Mouse (Mus musculus) stomach, postnatal 0 days (tissue): ENCODE results near the gene Stom. TPM values are rescaled to one million over a fixed set of nuclear protein-coding genes. Genes with fewer than 3 reads are reported as not detected.

Source experiments
- ATAC-seq: fragments of 200-750 bp; cut with Nextera tagmentation; 2 replicates; pipeline ENCODE4 v1.8.0; 2017; ENCODE audit not compliant: low FRiP score, low TSS enrichment
- DNase-seq: peaks from one replicate; pipeline ENCODE4 v3.0.0-alpha.2; 2016; ENCODE audit warnings: low spot score
- H3K27ac ChIP-seq: fragments of 300-500 bp; sonication (generic); replicated peaks from 2 replicates; pipeline ENCODE4 v1.5.1; 2014; ENCODE audit warnings: mild to moderate bottlenecking, control low read depth
- H3K27me3 ChIP-seq: fragments of 300-500 bp; sonication (generic); 2 replicates; pipeline ENCODE4 v1.6.1; 2014; ENCODE audit warnings: low read length; ENCODE audit not compliant: control insufficient read depth, insufficient read depth
- H3K36me3 ChIP-seq: fragments of 300-500 bp; sonication (generic); 2 replicates; pipeline ENCODE4 v1.6.1; 2014; ENCODE audit warnings: low read length, mixed read lengths; ENCODE audit not compliant: control insufficient read depth, insufficient read depth
- H3K4me1 ChIP-seq: fragments of 300-500 bp; sonication (generic); replicated peaks from 2 replicates; pipeline ENCODE4 v1.6.1; 2014; ENCODE audit warnings: antibody characterized with exemption; ENCODE audit not compliant: control insufficient read depth, insufficient read depth
- H3K4me2 ChIP-seq: fragments of 300-500 bp; sonication (generic); replicated peaks from 2 replicates; pipeline ENCODE4 v1.6.1; 2014; ENCODE audit warnings: low read depth, mild to moderate bottlenecking, control low read depth, moderate library complexity
- H3K4me3 ChIP-seq: fragments of 300-500 bp; sonication (generic); 2 replicates; pipeline ENCODE4 v1.5.1; 2014; ENCODE audit warnings: low read depth, low read length, control low read depth
- H3K9ac ChIP-seq: fragments of 300-500 bp; sonication (generic); 2 replicates; pipeline ENCODE4 v1.6.1; 2014; ENCODE audit warnings: mild to moderate bottlenecking, low read length, control low read depth, mixed read lengths
- H3K9me3 ChIP-seq: fragments of 300-500 bp; sonication (generic); 2 replicates; pipeline ENCODE4 v1.6.1; 2016; ENCODE audit warnings: low read length; ENCODE audit not compliant: control insufficient read depth
- CTCF ChIP-seq: IDR thresholded peaks from 2 replicates; pipeline ENCODE4 v1.5.1; 2016; ENCODE audit warnings: antibody characterized with exemption, low read depth, mild to moderate bottlenecking, moderate library complexity
- EP300 ChIP-seq: optimal IDR thresholded peaks from 2 replicates; pipeline ENCODE3; 2016; ENCODE audit warnings: antibody characterized with exemption
- WGBS: fragments of 180-500 bp; shearing (Covaris S2); extraction: QIAGEN DNeasy Blood & Tissue Kit; methylation state at CpG from one replicate; pipeline ENCODE4 v1.1.7; 2014; 5-methylcytosine and 5-hydroxymethylcytosine counted together
- polyA plus RNA-seq: library from polyadenylated mRNA; unstranded; fragments of >200 nt; fragmentation: Nextera tagmentation; extraction: Ambion mirVana; gene quantifications from 2 replicates; pipeline ENCODE4 v1.2.1, GENCODE M21; 2015

Stom gene
- polyA plus RNA-seq, 1 experiment from 2014 or later: 53.5 TPM

DNA sequence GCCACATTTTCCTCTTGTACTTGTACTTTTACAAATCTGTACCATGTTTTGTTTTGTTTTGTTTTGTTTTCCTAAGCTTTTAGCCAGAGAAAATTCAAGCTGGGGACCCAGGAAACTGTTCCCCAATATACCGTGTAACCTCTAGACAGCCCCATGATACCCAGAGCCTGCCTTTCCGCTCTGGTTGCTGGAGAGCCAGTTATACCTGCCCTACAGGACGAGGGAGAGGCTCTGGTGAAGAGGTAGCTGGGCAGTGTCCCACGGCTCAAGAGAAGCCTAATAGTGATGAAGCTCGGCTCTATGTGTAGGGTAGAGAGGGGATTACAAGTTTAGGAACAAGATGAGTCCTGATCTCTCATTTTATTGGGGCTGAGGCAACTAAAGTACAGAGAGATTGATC, 51.6 kb downstream of the Stom start:
- no peak overlapping the region for H3K9ac ChIP-seq
- no peak for DNase-seq
- no peaks in the 10 kb centered on the region for H3K9me3 ChIP-seq
- no peak overlapping the region for H3K27ac ChIP-seq
- TF ChIP-seq EP300 (no peak), CTCF (no peak)
- peaks cover 11% of the 10 kb centered on the region; the same call in 1 of the 2 replicates for H3K4me1 ChIP-seq
- peaks cover 14% of the 10 kb centered on the region for H3K36me3 ChIP-seq
- no peaks in the 10 kb centered on the region for H3K27me3 ChIP-seq
- no peak overlapping the region for H3K4me2 ChIP-seq
- WGBS: 75% methylated on average over 5 of the region's 5 CpGs
- no peak overlapping the region for H3K4me3 ChIP-seq
- ATAC-seq: no peak

DNA sequence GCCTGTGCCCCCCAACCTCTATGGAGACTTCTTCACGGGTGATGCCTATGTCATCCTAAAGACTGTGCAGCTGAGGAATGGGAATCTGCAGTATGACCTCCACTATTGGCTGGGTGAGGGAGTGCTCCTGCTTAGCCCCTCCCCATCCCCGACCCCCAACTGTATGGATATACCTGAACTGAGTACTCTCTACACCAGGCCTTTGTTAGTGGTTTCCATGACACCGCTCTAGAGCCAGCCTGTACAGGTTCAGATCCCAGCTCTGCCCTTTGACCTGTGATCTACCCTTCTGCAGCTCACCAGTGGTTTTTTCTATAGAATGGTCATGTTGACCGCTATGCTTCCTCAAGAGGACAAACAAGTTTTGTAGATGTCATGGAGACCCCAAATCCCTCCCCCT, 52.8 kb downstream of the Stom start:
- Histone ChIP-seq H3K9me3 (no peaks in the 10 kb centered on the region), H3K4me1 (peaks cover 11% of the 10 kb centered on the region), H3K36me3 (peaks cover 14% of the 10 kb centered on the region), H3K4me3 (no peak overlapping the region), H3K27ac (no peak overlapping the region), H3K4me2 (no peak overlapping the region), H3K27me3 (no peaks in the 10 kb centered on the region), H3K9ac (no peak overlapping the region)
- 80% methylated on average over 4 of the region's 4 CpGs for WGBS
- TF ChIP-seq CTCF: no peak
- TF ChIP-seq EP300: no peak
- DNase-seq: no peak
- ATAC-seq: no peak

DNA sequence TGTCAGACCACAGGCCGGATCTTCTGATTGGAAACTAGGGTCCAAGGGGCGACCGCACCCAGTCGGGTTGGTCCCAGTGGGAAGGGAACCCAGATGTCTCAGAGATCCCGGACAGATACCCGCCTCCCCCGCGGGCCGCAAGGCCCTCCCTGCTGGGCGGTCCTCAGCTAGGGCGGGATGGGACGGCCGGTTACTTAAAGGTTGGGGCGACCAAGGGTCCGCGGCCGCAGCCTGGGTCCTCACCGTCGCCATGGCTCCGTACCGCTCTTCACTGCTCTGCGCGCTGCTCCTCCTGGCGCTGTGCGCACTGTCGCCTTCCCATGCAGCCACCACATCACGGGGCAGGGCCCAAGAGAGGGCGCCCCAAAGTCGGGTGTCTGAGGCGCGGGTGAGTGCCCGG, 54.6 kb downstream of the Stom start:
- no peaks in the 10 kb centered on the region for H3K27me3 ChIP-seq
- peak; percentile 40; the same call in 1 of the 2 replicates for ATAC-seq
- 6% methylated on average over 31 of the region's 32 CpGs for WGBS
- peak; percentile 46 for DNase-seq
- peak overlapping the region; percentile 51 for H3K4me3 ChIP-seq
- peak overlapping the region; percentile 41 for H3K27ac ChIP-seq
- H3K4me2 ChIP-seq: peak overlapping the region; percentile 71
- TF ChIP-seq CTCF (no peak; the same call in 1 of the 2 replicates), EP300 (no peak)
- no peaks in the 10 kb centered on the region for H3K9me3 ChIP-seq
- peaks cover 22% of the 10 kb centered on the region for H3K4me1 ChIP-seq
- peak overlapping the region; percentile 69 for H3K9ac ChIP-seq
- H3K36me3 ChIP-seq: peaks cover 14% of the 10 kb centered on the region

DNA sequence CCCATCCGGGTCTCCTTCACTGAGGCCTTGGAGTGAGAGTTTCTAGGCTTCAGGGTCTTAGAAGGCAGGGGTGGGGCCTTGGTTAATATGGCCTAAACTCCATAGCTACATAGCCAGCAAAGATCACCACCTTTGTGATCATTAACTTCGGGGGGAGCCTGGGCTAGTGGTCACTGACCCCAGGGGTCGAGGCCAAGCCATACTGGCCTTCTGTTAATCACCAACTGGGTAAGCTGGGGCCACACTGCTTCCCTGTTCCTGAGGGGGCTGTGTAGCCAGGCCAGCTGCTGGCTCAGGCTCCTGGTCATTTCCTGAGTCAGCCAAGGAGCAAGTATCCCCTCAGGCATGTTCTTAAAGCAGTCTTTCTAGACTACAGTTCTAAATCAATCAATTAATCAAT, 56.8 kb downstream of the Stom start:
- Histone ChIP-seq H3K4me1 (peaks cover 24% of the 10 kb centered on the region), H3K27ac (no peak overlapping the region), H3K9me3 (no peaks in the 10 kb centered on the region), H3K4me2 (no peak overlapping the region), H3K4me3 (no peak overlapping the region), H3K27me3 (no peaks in the 10 kb centered on the region), H3K36me3 (no peaks in the 10 kb centered on the region; the same call in 1 of the 2 replicates), H3K9ac (no peak overlapping the region)
- no peak for ATAC-seq
- TF ChIP-seq EP300 (no peak), CTCF (no peak)
- DNase-seq: no peak
- WGBS: 70% methylated on average over 3 of the region's 3 CpGs

DNA sequence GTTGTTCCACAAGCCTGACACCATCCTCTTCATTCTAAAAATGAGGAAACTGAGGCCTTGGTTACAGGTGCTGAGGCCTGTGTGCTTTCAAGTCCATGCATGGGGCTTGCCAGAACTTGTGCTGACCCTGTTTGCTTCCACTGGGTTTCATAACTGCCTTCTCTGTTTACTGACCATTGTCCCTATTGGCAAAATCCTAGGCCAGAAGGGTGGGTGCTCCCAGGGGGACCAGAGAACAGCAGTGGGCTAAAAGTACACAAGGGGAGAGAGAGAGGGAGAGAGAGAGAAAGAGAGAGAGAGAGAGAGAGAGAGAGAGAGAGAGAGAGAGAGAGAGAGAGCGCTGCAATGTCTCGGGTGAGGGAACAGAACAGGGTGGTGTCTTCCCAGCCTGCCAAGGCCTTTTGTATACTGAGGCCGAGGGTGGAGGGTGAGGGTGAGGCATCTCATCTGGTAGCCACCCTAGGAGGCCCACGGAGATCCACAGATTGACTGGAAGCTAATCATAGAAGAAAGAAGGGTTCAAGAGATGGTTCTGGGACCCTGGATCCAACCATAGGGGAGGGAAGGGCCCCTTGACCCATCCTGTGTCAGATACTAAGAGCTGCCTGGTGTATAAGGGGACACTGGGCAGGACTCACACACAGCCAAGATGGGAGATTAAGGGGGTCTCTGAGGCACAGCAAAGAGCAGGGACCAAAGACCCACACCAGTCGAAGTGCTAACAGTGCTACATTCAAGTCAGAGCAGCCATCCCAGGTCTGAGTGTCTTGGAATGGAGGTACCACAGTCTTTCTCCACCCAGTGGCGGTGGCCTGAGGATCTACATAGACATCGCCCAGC, 58.2 kb downstream of the Stom start:
- Histone ChIP-seq H3K9ac (0 out of 2 replicates have a peak overlapping the region, but pooled peaks have one; percentile 0), H3K9me3 (no peaks in the 10 kb centered on the region), H3K27me3 (no peaks in the 10 kb centered on the region), H3K4me3 (no peak overlapping the region), H3K36me3 (no peaks in the 10 kb centered on the region), H3K4me1 (peaks cover 20% of the 10 kb centered on the region), H3K27ac (peak overlapping the region; percentile 79), H3K4me2 (no peak overlapping the region)
- 59% methylated on average over 7 of the region's 7 CpGs for WGBS
- DNase-seq (no peak), ATAC-seq (no peak)
- no peak for TF ChIP-seq CTCF
- no peak for TF ChIP-seq EP300

DNA sequence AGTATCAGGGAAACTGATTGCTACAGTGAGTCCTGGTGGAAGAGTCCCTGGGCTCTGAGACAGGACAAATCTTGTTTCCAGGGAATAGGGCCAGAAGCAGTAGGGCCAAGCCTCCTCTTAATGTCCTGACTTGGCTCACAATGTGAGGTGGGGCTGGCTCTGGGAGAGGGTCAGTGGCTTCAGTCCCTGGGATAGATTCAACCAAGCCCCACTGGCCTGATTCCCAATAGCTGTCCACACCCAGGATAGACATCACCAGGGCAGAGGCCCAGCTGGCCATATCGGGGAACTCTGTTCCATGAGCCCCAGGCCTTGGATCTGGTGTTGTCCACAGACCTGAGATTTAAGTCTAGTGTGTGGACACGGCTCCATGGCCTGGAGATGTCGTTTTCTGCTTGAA, 59.1 kb downstream of the Stom start:
- Histone ChIP-seq H3K4me3 (no peak overlapping the region), H3K9ac (no peak overlapping the region), H3K9me3 (no peaks in the 10 kb centered on the region), H3K4me1 (peaks cover 23% of the 10 kb centered on the region), H3K36me3 (no peaks in the 10 kb centered on the region), H3K27me3 (no peaks in the 10 kb centered on the region), H3K4me2 (no peak overlapping the region), H3K27ac (peak overlapping the region; percentile 79)
- ATAC-seq: peak; percentile 30; the same call in 1 of the 2 replicates
- WGBS: 58% methylated on average over 3 of the region's 3 CpGs
- no peak for TF ChIP-seq CTCF
- TF ChIP-seq EP300: no peak
- DNase-seq: peak; percentile 26
